Mouse (Mus musculus): ENCODE results near the gene Wdr13. TPM values are rescaled to one million over a fixed set of nuclear protein-coding genes. Genes with fewer than 3 reads are reported as not detected.

Wdr13 gene
- 10 to 100 TPM; 19.1 to 33.8 TPM for polyA plus RNA-seq (2017; shearing (Covaris generic))

- ATAC-seq: peak; percentile 82
Observed at GRCm38 (mm10) chrX:8132017-8132976, at the start of gene Wdr13. Gene Wdr13, minus strand, starts transcription at chrX:8132892.

- no peak for ATAC-seq
Observed at GRCm38 (mm10) chrX:8179646-8180045, 47.0 kb upstream of the Wdr13 start.

- no peak for ATAC-seq
Observed at GRCm38 (mm10) chrX:8178871-8179270, 46.2 kb upstream of the Wdr13 start.

- ATAC-seq: peak; percentile 82
Observed at GRCm38 (mm10) chrX:8175504-8176385, 43.1 kb upstream of the Wdr13 start, which contains the start of gene Tbc1d25. Gene Tbc1d25, minus strand, starts transcription at chrX:8176181.

GRCm38 (mm10) chrX:8175169-8175503, 42.4 kb upstream of the Wdr13 start:
- no peak for ATAC-seq

- no peak for ATAC-seq
Observed at GRCm38 (mm10) chrX:8167716-8168647, 35.3 kb upstream of the Wdr13 start.

GRCm38 (mm10) chrX:8164471-8164870, 31.8 kb upstream of the Wdr13 start:
- no peak for ATAC-seq

GRCm38 (mm10) chrX:8163076-8163475, 30.4 kb upstream of the Wdr13 start:
- no peak for ATAC-seq

- peak; percentile 84 for ATAC-seq
Observed at GRCm38 (mm10) chrX:8145153-8145991, 12.7 kb upstream of the Wdr13 start, which contains the start of gene Rbm3. Gene Rbm3, minus strand, starts transcription at chrX:8145880.

- ATAC-seq: no peak
Observed at GRCm38 (mm10) chrX:8143750-8144149, 11.1 kb upstream of the Wdr13 start.

- ATAC-seq: no peak
Observed at GRCm38 (mm10) chrX:8142948-8143347, 10.3 kb upstream of the Wdr13 start.

- ATAC-seq: no peak
Observed at GRCm38 (mm10) chrX:8141058-8141457, 8.4 kb upstream of the Wdr13 start.

GRCm38 (mm10) chrX:8140446-8140845, 7.8 kb upstream of the Wdr13 start:
- no peak for ATAC-seq

GRCm38 (mm10) chrX:8139480-8139879, 6.8 kb upstream of the Wdr13 start:
- ATAC-seq: no peak

- no peak for ATAC-seq
Observed at GRCm38 (mm10) chrX:8135886-8136285, 3.2 kb upstream of the Wdr13 start.

- no peak for ATAC-seq
Observed at GRCm38 (mm10) chrX:8131393-8131792, 1.3 kb downstream of the Wdr13 start.

GRCm38 (mm10) chrX:8125235-8125634, 7.5 kb downstream of the Wdr13 start:
- ATAC-seq: no peak

- no peak for ATAC-seq
Observed at GRCm38 (mm10) chrX:8123821-8124470, 8.7 kb downstream of the Wdr13 start.

- ATAC-seq: no peak
Observed at GRCm38 (mm10) chrX:8117264-8117663, 15.4 kb downstream of the Wdr13 start.

GRCm38 (mm10) chrX:8115275-8115674, 17.4 kb downstream of the Wdr13 start:
- ATAC-seq: peak; percentile 65

GRCm38 (mm10) chrX:8105019-8105418, 27.7 kb downstream of the Wdr13 start:
- no peak for ATAC-seq

Data from CD4-positive, CD25-positive, alpha-beta regulatory T cell, adult 4 months (primary cell).